Mouse (Mus musculus): ENCODE measurements at regions not wholly inside any gene's neighbourhood (a gene's known extent, or its start where the extent isn't known, plus 50 kb on each side); places are given as distances from the start of the nearest gene placed in this dataset.

- DNase-seq (ENCODE audit: low spot score) = peak; percentile 78
These were observed 63.9 kb downstream of the Tmco5 start for GRCm38 (mm10) chr2:116942321-116942791.

- no peak for DNase-seq (ENCODE audit: low spot score)
These were observed 70.0 kb downstream of the Tmco5 start for GRCm38 (mm10) chr2:116948538-116948937.

- no peak for DNase-seq (ENCODE audit: low spot score)
These were observed 71.2 kb downstream of the Tmco5 start for GRCm38 (mm10) chr2:116949741-116950140.

- DNase-seq (ENCODE audit: low spot score) = no peak
These were observed 71.7 kb downstream of the Tmco5 start for GRCm38 (mm10) chr2:116950154-116950553.

GRCm38 (mm10) chr2:116951481-116951880, 73.0 kb downstream of the Tmco5 start:
- no peak for DNase-seq (ENCODE audit: low spot score)

GRCm38 (mm10) chr2:116954280-116954679, 75.8 kb downstream of the Tmco5 start:
- no peak for DNase-seq (ENCODE audit: low spot score)

- no peak for DNase-seq (ENCODE audit: low spot score)
These were observed 76.4 kb downstream of the Tmco5 start for GRCm38 (mm10) chr2:116954896-116955295.

- DNase-seq (ENCODE audit: low spot score) = no peak
These were observed 84.8 kb downstream of the Tmco5 start for GRCm38 (mm10) chr2:116963116-116963873.

- DNase-seq (ENCODE audit: low spot score) = no peak
These were observed 87.8 kb downstream of the Tmco5 start for GRCm38 (mm10) chr2:116966266-116966665.

GRCm38 (mm10) chr2:116971666-116972613, 93.4 kb downstream of the Tmco5 start:
- DNase-seq (ENCODE audit: low spot score) = peak; percentile 61

GRCm38 (mm10) chr2:116972614-116972985, 94.1 kb downstream of the Tmco5 start:
- no peak for DNase-seq (ENCODE audit: low spot score)

GRCm38 (mm10) chr2:116973441-116973840, 95.0 kb downstream of the Tmco5 start:
- DNase-seq (ENCODE audit: low spot score) = no peak

- DNase-seq (ENCODE audit: low spot score) = no peak
These were observed 95.7 kb downstream of the Tmco5 start for GRCm38 (mm10) chr2:116974152-116974551.

GRCm38 (mm10) chr2:116974569-116975060, 96.1 kb downstream of the Tmco5 start:
- no peak for DNase-seq (ENCODE audit: low spot score)

GRCm38 (mm10) chr2:116975091-116975600, 96.7 kb downstream of the Tmco5 start:
- peak; percentile 64 for DNase-seq (ENCODE audit: low spot score)

- peak; percentile 67 for DNase-seq (ENCODE audit: low spot score)
These were observed 97.3 kb downstream of the Tmco5 start for GRCm38 (mm10) chr2:116975601-116976431.

- no peak for DNase-seq (ENCODE audit: low spot score)
These were observed 97.9 kb downstream of the Tmco5 start for GRCm38 (mm10) chr2:116976432-116976750.

- no peak for DNase-seq (ENCODE audit: low spot score)
These were observed 98.5 kb downstream of the Tmco5 start for GRCm38 (mm10) chr2:116976951-116977503.

- no peak for DNase-seq (ENCODE audit: low spot score)
These were observed 99.5 kb downstream of the Tmco5 start for GRCm38 (mm10) chr2:116977771-116978600.

GRCm38 (mm10) chr2:116978809-116979208, 100.3 kb downstream of the Tmco5 start:
- no peak for DNase-seq (ENCODE audit: low spot score)

Data from lung, postnatal 25 days (tissue).